Mouse (Mus musculus) hindbrain, embryonic 13.5 days (tissue): ENCODE measurements around the gene Mon2. TPM values are rescaled to one million over a fixed set of nuclear protein-coding genes. Genes with fewer than 3 reads are reported as not detected.
"Not testable (repeated sequence)": the region's sequence is repeated elsewhere in the genome, so short reads cannot be mapped to it uniquely, and the experiment has no call there.

ENCODE experiments used
- ATAC-seq: fragments of 200-750 bp; cut with Nextera tagmentation; 2 replicates; pipeline ENCODE4 v1.8.0; 2017; ENCODE audit warnings: moderate TSS enrichment; ENCODE audit not compliant: low FRiP score
- H3K27ac ChIP-seq: fragments of 300-500 bp; sonication (generic); 2 replicates; pipeline ENCODE4 v1.5.1; 2015; ENCODE audit warnings: inconsistent platforms, mild to moderate bottlenecking, moderate library complexity
- H3K27me3 ChIP-seq: fragments of 300-500 bp; sonication (generic); 2 replicates; pipeline ENCODE4 v1.6.1; 2015; ENCODE audit warnings: mild to moderate bottlenecking, inconsistent platforms
- H3K36me3 ChIP-seq: fragments of 300-500 bp; sonication (generic); 2 replicates; pipeline ENCODE4 v1.6.1; 2015; ENCODE audit warnings: mild to moderate bottlenecking, inconsistent platforms
- H3K4me1 ChIP-seq: fragments of 300-500 bp; sonication (generic); replicated peaks from 2 replicates; pipeline ENCODE4 v1.6.1; 2015; ENCODE audit warnings: inconsistent platforms
- H3K4me2 ChIP-seq: fragments of 300-500 bp; sonication (generic); 2 replicates; pipeline ENCODE4 v1.6.1; 2015; ENCODE audit warnings: inconsistent platforms, mild to moderate bottlenecking, moderate library complexity
- H3K4me3 ChIP-seq: fragments of 300-500 bp; sonication (generic); 2 replicates; pipeline ENCODE4 v1.5.1; 2015; ENCODE audit warnings: mild to moderate bottlenecking, inconsistent platforms
- H3K9ac ChIP-seq: fragments of 300-500 bp; sonication (generic); 2 replicates; pipeline ENCODE4 v1.6.1; 2015; ENCODE audit warnings: mild to moderate bottlenecking, inconsistent platforms
- H3K9me3 ChIP-seq: fragments of 300-500 bp; sonication (generic); 2 replicates; pipeline ENCODE4 v1.6.1; 2016; ENCODE audit warnings: inconsistent platforms
- WGBS: fragments of 180-500 bp; shearing (Covaris S2); methylation state at CpG from one replicate; pipeline ENCODE4 v1.1.7; 2015; 5-methylcytosine and 5-hydroxymethylcytosine counted together
- polyA plus RNA-seq: library from polyadenylated mRNA; unstranded; fragments of >200 nt; fragmentation: Nextera tagmentation; extraction: Ambion mirVana; gene quantifications from 2 replicates; pipeline ENCODE4 v1.2.1, GENCODE M21; 2015

The Mon2 gene
- polyA plus RNA-seq, 1 experiment from 2014 or later, result 27.9 TPM

GRCm38 (mm10) chr10:122970188-122970587 lies 106.1 kb downstream of the Mon2 start:
- 90% methylated on average over 7 of the region's 7 CpGs for WGBS

GRCm38 (mm10) chr10:122966421-122966820 lies 109.9 kb downstream of the Mon2 start:
- no peaks in the 10 kb centered on the region for H3K36me3 ChIP-seq
- 72% methylated on average over 7 of the region's 7 CpGs for WGBS
- no peak overlapping the region for H3K4me3 ChIP-seq
- no peak overlapping the region for H3K27ac ChIP-seq
- peaks cover 33% of the 10 kb centered on the region for H3K4me1 ChIP-seq
- H3K9ac ChIP-seq, result no peak overlapping the region
- no peak for ATAC-seq
- 0 out of 2 replicates have a peak, but pooled peaks cover 3% of the 10 kb centered on the region for H3K9me3 ChIP-seq
- H3K4me2 ChIP-seq, result no peak overlapping the region
- no peaks in the 10 kb centered on the region for H3K27me3 ChIP-seq

More at GRCm38 (mm10) chr10:122970188-122970587, 106.1 kb downstream of the Mon2 start:
- Histone ChIP-seq H3K9me3 (0 out of 2 replicates have a peak, but pooled peaks cover 3% of the 10 kb centered on the region), H3K36me3 (no peaks in the 10 kb centered on the region), H3K27ac (no peak overlapping the region), H3K4me3 (no peak overlapping the region), H3K4me1 (0 out of 2 replicates have a peak, but pooled peaks cover 6% of the 10 kb centered on the region), H3K9ac (no peak overlapping the region), H3K27me3 (no peaks in the 10 kb centered on the region), H3K4me2 (no peak overlapping the region)
- no peak for ATAC-seq

GRCm38 (mm10) chr10:122965650-122966049 lies 110.7 kb downstream of the Mon2 start:
- WGBS, result 57% methylated on average over 5 of the region's 5 CpGs
- H3K9ac ChIP-seq, ATAC-seq, H3K4me2 ChIP-seq, H3K9me3 ChIP-seq, H3K4me3 ChIP-seq, H3K27me3 ChIP-seq, H3K36me3 ChIP-seq, H3K27ac ChIP-seq: not testable (repeated sequence)
- H3K4me1 ChIP-seq, result peaks cover 41% of the 10 kb centered on the region

GRCm38 (mm10) chr10:122964241-122964636 lies 112.1 kb downstream of the Mon2 start:
- H3K27ac ChIP-seq, result peak overlapping the region; percentile 62
- peak overlapping the region; percentile 26; the same call in 1 of the 2 replicates for H3K9ac ChIP-seq
- 18% methylated on average over 4 of the region's 4 CpGs for WGBS
- no peaks in the 10 kb centered on the region for H3K27me3 ChIP-seq
- 0 out of 2 replicates have a peak, but pooled peaks cover 3% of the 10 kb centered on the region for H3K9me3 ChIP-seq
- H3K4me3 ChIP-seq, result peak overlapping the region; percentile 20; the same call in 1 of the 2 replicates
- peak; percentile 46 for ATAC-seq
- H3K4me2 ChIP-seq, result peak overlapping the region; percentile 49
- H3K4me1 ChIP-seq, result peaks cover 44% of the 10 kb centered on the region
- no peaks in the 10 kb centered on the region for H3K36me3 ChIP-seq

GRCm38 (mm10) chr10:122963463-122964240 lies 112.7 kb downstream of the Mon2 start:
- no peaks in the 10 kb centered on the region for H3K36me3 ChIP-seq
- peak overlapping the region; percentile 62 for H3K27ac ChIP-seq
- H3K9me3 ChIP-seq, result 0 out of 2 replicates have a peak, but pooled peaks cover 3% of the 10 kb centered on the region
- peak overlapping the region; percentile 49 for H3K4me2 ChIP-seq
- peak; percentile 52; the same call in 1 of the 2 replicates for ATAC-seq
- WGBS, result under 1% methylated on average over 21 of the region's 21 CpGs
- H3K27me3 ChIP-seq, result no peaks in the 10 kb centered on the region
- H3K9ac ChIP-seq, result peak overlapping the region; percentile 64
- H3K4me1 ChIP-seq, result peaks cover 44% of the 10 kb centered on the region
- H3K4me3 ChIP-seq, result peak overlapping the region; percentile 20

- no peak overlapping the region for H3K4me2 ChIP-seq
- 54% methylated on average over 9 of the region's 9 CpGs for WGBS
- ATAC-seq, result no peak
Observed at GRCm38 (mm10) chr10:122962651-122963050, 113.7 kb downstream of the Mon2 start.

GRCm38 (mm10) chr10:122961494-122961893 lies 114.8 kb downstream of the Mon2 start:
- no peaks in the 10 kb centered on the region for H3K9me3 ChIP-seq
- no peaks in the 10 kb centered on the region for H3K27me3 ChIP-seq
- peaks cover 44% of the 10 kb centered on the region for H3K4me1 ChIP-seq
- no peaks in the 10 kb centered on the region for H3K36me3 ChIP-seq
- H3K4me2 ChIP-seq, result no peak overlapping the region
- H3K9ac ChIP-seq, result no peak overlapping the region
- no peak for ATAC-seq
- 67% methylated on average over 9 of the region's 9 CpGs for WGBS
- 0 out of 2 replicates have a peak overlapping the region, but pooled peaks have one; percentile 35 for H3K27ac ChIP-seq
- no peak overlapping the region for H3K4me3 ChIP-seq

More at GRCm38 (mm10) chr10:122962651-122963050, 113.7 kb downstream of the Mon2 start:
- Histone ChIP-seq H3K36me3 (no peaks in the 10 kb centered on the region), H3K9me3 (0 out of 2 replicates have a peak, but pooled peaks cover under 1% of the 10 kb centered on the region), H3K9ac (no peak overlapping the region), H3K27ac (no peak overlapping the region), H3K4me3 (no peak overlapping the region), H3K4me1 (peaks cover 44% of the 10 kb centered on the region), H3K27me3 (no peaks in the 10 kb centered on the region)

GRCm38 (mm10) chr10:122960738-122961137 lies 115.6 kb downstream of the Mon2 start:
- Histone ChIP-seq H3K4me1 (peaks cover 41% of the 10 kb centered on the region), H3K27me3 (no peaks in the 10 kb centered on the region), H3K36me3 (no peaks in the 10 kb centered on the region), H3K9me3 (no peaks in the 10 kb centered on the region), H3K4me3 (no peak overlapping the region), H3K27ac (peak overlapping the region; percentile 35; the same call in 1 of the 2 replicates), H3K4me2 (no peak overlapping the region), H3K9ac (no peak overlapping the region)
- 62% methylated on average over 16 of the region's 16 CpGs for WGBS
- no peak for ATAC-seq

- no peaks in the 10 kb centered on the region for H3K36me3 ChIP-seq
- H3K27ac ChIP-seq, result no peak overlapping the region
- no peaks in the 10 kb centered on the region for H3K27me3 ChIP-seq
- H3K9me3 ChIP-seq, result no peaks in the 10 kb centered on the region
- no peak overlapping the region for H3K4me2 ChIP-seq
- peaks cover 40% of the 10 kb centered on the region for H3K4me1 ChIP-seq
- H3K4me3 ChIP-seq, result no peak overlapping the region
- H3K9ac ChIP-seq, result no peak overlapping the region
- 85% methylated on average over 16 of the region's 16 CpGs for WGBS
- ATAC-seq, result no peak
Observed at GRCm38 (mm10) chr10:122960216-122960615, 116.1 kb downstream of the Mon2 start.

- Histone ChIP-seq H3K36me3 (no peaks in the 10 kb centered on the region), H3K27ac (no peak overlapping the region), H3K4me3 (no peak overlapping the region), H3K4me1 (peaks cover 25% of the 10 kb centered on the region), H3K9ac (no peak overlapping the region), H3K9me3 (no peaks in the 10 kb centered on the region), H3K4me2 (no peak overlapping the region), H3K27me3 (no peaks in the 10 kb centered on the region)
- WGBS, result 85% methylated on average over 5 of the region's 5 CpGs
- ATAC-seq, result no peak
Observed at GRCm38 (mm10) chr10:122958699-122959098, 117.6 kb downstream of the Mon2 start.

- no peak overlapping the region for H3K27ac ChIP-seq
- no peak overlapping the region for H3K4me2 ChIP-seq
- ATAC-seq, result no peak
- H3K9me3 ChIP-seq, result no peaks in the 10 kb centered on the region
- H3K27me3 ChIP-seq, result no peaks in the 10 kb centered on the region
- H3K9ac ChIP-seq, result no peak overlapping the region
- no peak overlapping the region for H3K4me3 ChIP-seq
- H3K36me3 ChIP-seq, result no peaks in the 10 kb centered on the region
- 99% methylated on average over 2 of the region's 2 CpGs for WGBS
- peaks cover 18% of the 10 kb centered on the region for H3K4me1 ChIP-seq
Observed at GRCm38 (mm10) chr10:122957918-122958317, 118.4 kb downstream of the Mon2 start.

- Histone ChIP-seq H3K4me3 (no peak overlapping the region), H3K36me3 (no peaks in the 10 kb centered on the region), H3K9ac (no peak overlapping the region), H3K27ac (no peak overlapping the region), H3K27me3 (no peaks in the 10 kb centered on the region), H3K9me3 (no peaks in the 10 kb centered on the region), H3K4me1 (no peaks in the 10 kb centered on the region), H3K4me2 (no peak overlapping the region)
- 90% methylated on average over 9 of the region's 9 CpGs for WGBS
- ATAC-seq, result no peak
Observed at GRCm38 (mm10) chr10:122953576-122953975, 122.7 kb downstream of the Mon2 start.
